Mouse (Mus musculus): Measurements from ENCODE around the gene Mrps15.

The Mrps15 gene

GRCm38 (mm10) chr4:126046851-126047585 lies at the start of gene Mrps15:
Gene Mrps15 (plus strand): TSS chr4:126046925.
- peak; percentile 67 for DNase-seq

- DNase-seq = no peak
These were observed 48.9 kb upstream of the Mrps15 start for GRCm38 (mm10) chr4:125997826-125998225.

GRCm38 (mm10) chr4:126001311-126002199 lies 45.2 kb upstream of the Mrps15 start:
- no peak for DNase-seq

GRCm38 (mm10) chr4:126017676-126018332 lies 28.9 kb upstream of the Mrps15 start:
- DNase-seq = no peak

- DNase-seq = no peak
These were observed 27.7 kb upstream of the Mrps15 start for GRCm38 (mm10) chr4:126018966-126019538.

GRCm38 (mm10) chr4:126024303-126024900 lies 22.3 kb upstream of the Mrps15 start, which contains the start of gene Csf3r:
Gene Csf3r (plus strand): TSS chr4:126024550.
- DNase-seq = no peak

GRCm38 (mm10) chr4:126025801-126026200 lies 20.9 kb upstream of the Mrps15 start:
- no peak for DNase-seq

GRCm38 (mm10) chr4:126027980-126028379 lies 18.7 kb upstream of the Mrps15 start:
- DNase-seq = no peak

GRCm38 (mm10) chr4:126029042-126029441 lies 17.7 kb upstream of the Mrps15 start:
- no peak for DNase-seq

- DNase-seq = no peak
These were observed 16.0 kb upstream of the Mrps15 start for GRCm38 (mm10) chr4:126030705-126031104.

GRCm38 (mm10) chr4:126035413-126035812 lies 11.3 kb upstream of the Mrps15 start:
- DNase-seq = no peak

GRCm38 (mm10) chr4:126051617-126052016 lies 4.9 kb downstream of the Mrps15 start:
- DNase-seq = no peak

GRCm38 (mm10) chr4:126057207-126058133 lies 10.7 kb downstream of the Mrps15 start:
- no peak for DNase-seq

- peak; percentile 90 for DNase-seq
These were observed 11.6 kb downstream of the Mrps15 start, which contains the start of gene Oscp1 for GRCm38 (mm10) chr4:126058134-126058996. Gene Oscp1 (plus strand): TSS chr4:126058565.

- DNase-seq = no peak
These were observed 12.3 kb downstream of the Mrps15 start for GRCm38 (mm10) chr4:126058997-126059362.

- peak; percentile 14 for DNase-seq
These were observed 16.1 kb downstream of the Mrps15 start for GRCm38 (mm10) chr4:126062856-126063255.

- DNase-seq = no peak
These were observed 18.5 kb downstream of the Mrps15 start for GRCm38 (mm10) chr4:126065241-126065640.

GRCm38 (mm10) chr4:126067401-126068077 lies 20.8 kb downstream of the Mrps15 start:
- no peak for DNase-seq

- no peak for DNase-seq
These were observed 22.1 kb downstream of the Mrps15 start for GRCm38 (mm10) chr4:126068842-126069241.

GRCm38 (mm10) chr4:126077833-126078232 lies 31.1 kb downstream of the Mrps15 start:
- no peak for DNase-seq
